Mouse (Mus musculus): ENCODE data around the gene Chmp6. TPM values are rescaled to one million over a fixed set of nuclear protein-coding genes. Genes with fewer than 3 reads are reported as not detected.

The Chmp6 gene
- polyA plus RNA-seq, 1 experiment from 2014 or later: 82.0 TPM

GRCm38 (mm10) chr11:119902891-119903290, 10.3 kb upstream of the Chmp6 start:
- Histone ChIP-seq H3K4me2 (ENCODE audit: low read depth, low read length) (no peak overlapping the region), H3K9ac (ENCODE audit: low read length) (no peak overlapping the region), H3K4me3 (replicated peaks; ENCODE audit: low read length) (no peak overlapping the region), H3K36me3 (ENCODE audit: control insufficient read depth, insufficient read depth, low read length) (peaks cover 5% of the 10 kb centered on the region; the same call in 1 of the 2 replicates), H3K27ac (ENCODE audit: low read length) (no peak overlapping the region), H3K27me3 (ENCODE audit: control insufficient read depth, insufficient read depth, low read length) (no peaks in the 10 kb centered on the region), H3K9me3 (replicated peaks; ENCODE audit: control insufficient read depth, low read length) (no peaks in the 10 kb centered on the region), H3K4me1 (ENCODE audit: control insufficient read depth, insufficient read depth, low read length) (no peaks in the 10 kb centered on the region)
- no peak for ATAC-seq (ENCODE audit: insufficient read depth, low FRiP score)
- WGBS: 78% methylated on average over 4 of the region's 4 CpGs

- Histone ChIP-seq H3K9me3 (replicated peaks; ENCODE audit: control insufficient read depth, low read length) (no peaks in the 10 kb centered on the region), H3K36me3 (ENCODE audit: control insufficient read depth, insufficient read depth, low read length) (no peaks in the 10 kb centered on the region), H3K27ac (ENCODE audit: low read length) (no peak overlapping the region), H3K9ac (ENCODE audit: low read length) (no peak overlapping the region), H3K27me3 (ENCODE audit: control insufficient read depth, insufficient read depth, low read length) (no peaks in the 10 kb centered on the region), H3K4me3 (replicated peaks; ENCODE audit: low read length) (no peak overlapping the region), H3K4me1 (ENCODE audit: control insufficient read depth, insufficient read depth, low read length) (no peaks in the 10 kb centered on the region), H3K4me2 (ENCODE audit: low read depth, low read length) (no peak overlapping the region)
- no peak; the same call in 1 of the 2 replicates for ATAC-seq (ENCODE audit: insufficient read depth, low FRiP score)
- WGBS: 32% methylated on average over 5 of the region's 5 CpGs
Measured at GRCm38 (mm10) chr11:119904621-119905286, 8.5 kb upstream of the Chmp6 start.

GRCm38 (mm10) chr11:119905794-119906193, 7.4 kb upstream of the Chmp6 start:
- Histone ChIP-seq H3K36me3 (ENCODE audit: control insufficient read depth, insufficient read depth, low read length) (no peaks in the 10 kb centered on the region), H3K9ac (ENCODE audit: low read length) (no peak overlapping the region), H3K4me1 (ENCODE audit: control insufficient read depth, insufficient read depth, low read length) (no peaks in the 10 kb centered on the region), H3K9me3 (replicated peaks; ENCODE audit: control insufficient read depth, low read length) (no peaks in the 10 kb centered on the region), H3K27ac (ENCODE audit: low read length) (no peak overlapping the region), H3K4me2 (ENCODE audit: low read depth, low read length) (no peak overlapping the region), H3K27me3 (ENCODE audit: control insufficient read depth, insufficient read depth, low read length) (no peaks in the 10 kb centered on the region), H3K4me3 (replicated peaks; ENCODE audit: low read length) (no peak overlapping the region)
- no peak for ATAC-seq (ENCODE audit: insufficient read depth, low FRiP score)
- 79% methylated on average over 5 of the region's 5 CpGs for WGBS

GRCm38 (mm10) chr11:119907006-119907650, 6.1 kb upstream of the Chmp6 start:
- Histone ChIP-seq H3K36me3 (ENCODE audit: control insufficient read depth, insufficient read depth, low read length) (no peaks in the 10 kb centered on the region), H3K27me3 (ENCODE audit: control insufficient read depth, insufficient read depth, low read length) (no peaks in the 10 kb centered on the region), H3K4me2 (ENCODE audit: low read depth, low read length) (no peak overlapping the region), H3K4me3 (replicated peaks; ENCODE audit: low read length) (no peak overlapping the region), H3K4me1 (ENCODE audit: control insufficient read depth, insufficient read depth, low read length) (no peaks in the 10 kb centered on the region), H3K9ac (ENCODE audit: low read length) (no peak overlapping the region), H3K27ac (ENCODE audit: low read length) (no peak overlapping the region), H3K9me3 (replicated peaks; ENCODE audit: control insufficient read depth, low read length) (no peaks in the 10 kb centered on the region)
- ATAC-seq (ENCODE audit: insufficient read depth, low FRiP score): no peak
- 39% methylated on average over 7 of the region's 7 CpGs for WGBS

- ATAC-seq (ENCODE audit: insufficient read depth, low FRiP score): no peak
- no peaks in the 10 kb centered on the region for H3K9me3 ChIP-seq (replicated peaks; ENCODE audit: control insufficient read depth, low read length)
- no peaks in the 10 kb centered on the region for H3K27me3 ChIP-seq (ENCODE audit: control insufficient read depth, insufficient read depth, low read length)
- H3K4me2 ChIP-seq (ENCODE audit: low read depth, low read length): no peak overlapping the region
- no peaks in the 10 kb centered on the region for H3K36me3 ChIP-seq (ENCODE audit: control insufficient read depth, insufficient read depth, low read length)
- WGBS: 49% methylated on average over 7 of the region's 7 CpGs
- H3K4me1 ChIP-seq (ENCODE audit: control insufficient read depth, insufficient read depth, low read length): 0 out of 2 replicates have a peak, but pooled peaks cover under 1% of the 10 kb centered on the region
- no peak overlapping the region for H3K27ac ChIP-seq (ENCODE audit: low read length)
- H3K9ac ChIP-seq (ENCODE audit: low read length): no peak overlapping the region
- no peak overlapping the region for H3K4me3 ChIP-seq (replicated peaks; ENCODE audit: low read length)
Measured at GRCm38 (mm10) chr11:119907711-119908110, 5.5 kb upstream of the Chmp6 start.

GRCm38 (mm10) chr11:119909436-119909835, 3.8 kb upstream of the Chmp6 start:
- 0% methylated on average over 5 of the region's 5 CpGs for WGBS
- no peak for ATAC-seq (ENCODE audit: insufficient read depth, low FRiP score)
- Histone ChIP-seq H3K4me3 (replicated peaks; ENCODE audit: low read length) (no peak overlapping the region), H3K9me3 (replicated peaks; ENCODE audit: control insufficient read depth, low read length) (no peaks in the 10 kb centered on the region), H3K9ac (ENCODE audit: low read length) (peak overlapping the region; percentile 57; the same call in 1 of the 2 replicates), H3K27ac (ENCODE audit: low read length) (no peak overlapping the region), H3K27me3 (ENCODE audit: control insufficient read depth, insufficient read depth, low read length) (no peaks in the 10 kb centered on the region), H3K4me1 (ENCODE audit: control insufficient read depth, insufficient read depth, low read length) (peaks cover 7% of the 10 kb centered on the region; the same call in 1 of the 2 replicates), H3K4me2 (ENCODE audit: low read depth, low read length) (no peak overlapping the region), H3K36me3 (ENCODE audit: control insufficient read depth, insufficient read depth, low read length) (no peaks in the 10 kb centered on the region)

GRCm38 (mm10) chr11:119912845-119913244, 396 bp upstream of the Chmp6 start:
- Histone ChIP-seq H3K9me3 (replicated peaks; ENCODE audit: control insufficient read depth, low read length) (no peaks in the 10 kb centered on the region), H3K4me2 (ENCODE audit: low read depth, low read length) (peak overlapping the region; percentile 64), H3K9ac (ENCODE audit: low read length) (peak overlapping the region; percentile 95), H3K27me3 (ENCODE audit: control insufficient read depth, insufficient read depth, low read length) (no peaks in the 10 kb centered on the region), H3K36me3 (ENCODE audit: control insufficient read depth, insufficient read depth, low read length) (0 out of 2 replicates have a peak, but pooled peaks cover 8% of the 10 kb centered on the region), H3K4me1 (ENCODE audit: control insufficient read depth, insufficient read depth, low read length) (peaks cover 30% of the 10 kb centered on the region), H3K27ac (ENCODE audit: low read length) (peak overlapping the region; percentile 84; the same call in 1 of the 2 replicates), H3K4me3 (replicated peaks; ENCODE audit: low read length) (peak overlapping the region; percentile 90)
- no peak for ATAC-seq (ENCODE audit: insufficient read depth, low FRiP score)
- WGBS: 13% methylated on average over 7 of the region's 7 CpGs

- Histone ChIP-seq H3K9ac (ENCODE audit: low read length) (peak overlapping the region; percentile 95), H3K27ac (ENCODE audit: low read length) (peak overlapping the region; percentile 84), H3K4me3 (replicated peaks; ENCODE audit: low read length) (peak overlapping the region; percentile 90), H3K9me3 (replicated peaks; ENCODE audit: control insufficient read depth, low read length) (no peaks in the 10 kb centered on the region), H3K4me2 (ENCODE audit: low read depth, low read length) (peak overlapping the region; percentile 64), H3K4me1 (ENCODE audit: control insufficient read depth, insufficient read depth, low read length) (peaks cover 30% of the 10 kb centered on the region), H3K36me3 (ENCODE audit: control insufficient read depth, insufficient read depth, low read length) (peaks cover 15% of the 10 kb centered on the region; the same call in 1 of the 2 replicates), H3K27me3 (ENCODE audit: control insufficient read depth, insufficient read depth, low read length) (no peaks in the 10 kb centered on the region)
- peak; percentile 10; the same call in 1 of the 2 replicates for ATAC-seq (ENCODE audit: insufficient read depth, low FRiP score)
- WGBS: under 1% methylated on average over 26 of the region's 26 CpGs
Measured at GRCm38 (mm10) chr11:119913935-119914314, 684 bp downstream of the Chmp6 start.

GRCm38 (mm10) chr11:119914381-119914780, 1.1 kb downstream of the Chmp6 start:
- Histone ChIP-seq H3K9ac (ENCODE audit: low read length) (peak overlapping the region; percentile 95), H3K4me3 (replicated peaks; ENCODE audit: low read length) (peak overlapping the region; percentile 90), H3K27me3 (ENCODE audit: control insufficient read depth, insufficient read depth, low read length) (no peaks in the 10 kb centered on the region), H3K9me3 (replicated peaks; ENCODE audit: control insufficient read depth, low read length) (no peaks in the 10 kb centered on the region), H3K27ac (ENCODE audit: low read length) (peak overlapping the region; percentile 84), H3K4me1 (ENCODE audit: control insufficient read depth, insufficient read depth, low read length) (peaks cover 30% of the 10 kb centered on the region), H3K36me3 (ENCODE audit: control insufficient read depth, insufficient read depth, low read length) (peaks cover 20% of the 10 kb centered on the region; the same call in 1 of the 2 replicates), H3K4me2 (ENCODE audit: low read depth, low read length) (peak overlapping the region; percentile 64)
- WGBS: 11% methylated on average over 4 of the region's 4 CpGs
- ATAC-seq (ENCODE audit: insufficient read depth, low FRiP score): no peak
